Mouse (Mus musculus) limb, embryonic 14.5 days (tissue): Measurements from ENCODE around the gene Dntt. TPM values are rescaled to one million over a fixed set of nuclear protein-coding genes. Genes with fewer than 3 reads are reported as not detected.

ENCODE experiments used
- ATAC-seq: fragments of 200-750 bp; cut with Nextera tagmentation; 2 replicates; pipeline ENCODE4 v1.8.0; 2017; ENCODE audit warnings: low read depth, moderate number of reproducible peaks, moderate TSS enrichment; ENCODE audit not compliant: low FRiP score
- DNase-seq: peaks from one replicate; pipeline ENCODE4 v3.0.0-alpha.2; 2015; ENCODE audit warnings: low spot score
- H3K27ac ChIP-seq: fragments of 300-500 bp; sonication (generic); replicated peaks from 2 replicates; pipeline ENCODE4 v1.5.1; 2014; ENCODE audit warnings: low read depth, mild to moderate bottlenecking, low read length, moderate library complexity, mixed read lengths
- H3K27me3 ChIP-seq: fragments of 300-500 bp; sonication (generic); 2 replicates; pipeline ENCODE4 v1.6.1; 2014; ENCODE audit warnings: low read length, mixed read lengths; ENCODE audit not compliant: control insufficient read depth, insufficient read depth
- H3K36me3 ChIP-seq: fragments of 300-500 bp; sonication (generic); 2 replicates; pipeline ENCODE4 v1.6.1; 2014; ENCODE audit warnings: mild to moderate bottlenecking, low read length, moderate library complexity, mixed read lengths; ENCODE audit not compliant: control insufficient read depth, insufficient read depth
- H3K4me1 ChIP-seq: fragments of 300-500 bp; sonication (generic); 2 replicates; pipeline ENCODE4 v1.6.1; 2014; ENCODE audit warnings: antibody characterized with exemption, low read length, mixed read lengths; ENCODE audit not compliant: control insufficient read depth, insufficient read depth
- H3K4me2 ChIP-seq: fragments of 300-500 bp; sonication (generic); replicated peaks from 2 replicates; pipeline ENCODE4 v1.6.1; 2014; ENCODE audit warnings: low read depth, mild to moderate bottlenecking, low read length, moderate library complexity; ENCODE audit not compliant: severe bottlenecking
- H3K4me3 ChIP-seq: fragments of 300-500 bp; sonication (generic); replicated peaks from 2 replicates; pipeline ENCODE4 v1.5.1; 2014; ENCODE audit warnings: low read length
- H3K9ac ChIP-seq: fragments of 300-500 bp; sonication (generic); 2 replicates; pipeline ENCODE4 v1.6.1; 2014; ENCODE audit warnings: mild to moderate bottlenecking, low read depth, low read length, moderate library complexity; ENCODE audit not compliant: severe bottlenecking
- H3K9me3 ChIP-seq: fragments of 300-500 bp; sonication (generic); 2 replicates; pipeline ENCODE4 v1.6.1; 2016; ENCODE audit warnings: low read length; ENCODE audit not compliant: control insufficient read depth
- POLR2A ChIP-seq: fragments of 200-500 bp; IDR thresholded peaks from 2 replicates; pipeline ENCODE4 v1.8.0; 2012; ENCODE audit warnings: inconsistent platforms, mild to moderate bottlenecking, moderate library complexity, borderline replicate concordance; ENCODE audit not compliant: insufficient read depth, insufficient read length; ENCODE audit errors: extremely low read depth
- WGBS: fragments of 180-500 bp; shearing (Covaris S2); extraction: QIAGEN DNeasy Blood & Tissue Kit; methylation state at CpG from one replicate; pipeline ENCODE4 v1.1.7; 2014; 5-methylcytosine and 5-hydroxymethylcytosine counted together
- polyA plus RNA-seq, 2 experiments: library from polyadenylated mRNA; depleted of rRNA in 1 of 2; stranded (reverse) in 1 of 2; unstranded in 1 of 2; fragments of >200 nt; fragmentation: Nextera tagmentation in 1 of 2; extraction: Ambion mirVana in 1 of 2; gene quantifications; 2 replicates each; pipeline versions ENCODE4 v1.2.1 to v1.2.3; 2012 to 2014

Gene Dntt
- polyA plus RNA-seq, 2 experiments = not detected

GRCm38 (mm10) chr19:41031869-41032268 is 2.8 kb downstream of the Dntt start:
- Histone ChIP-seq H3K9ac (no peak overlapping the region), H3K36me3 (no peaks in the 10 kb centered on the region), H3K4me3 (no peak overlapping the region), H3K4me2 (no peak overlapping the region), H3K4me1 (no peaks in the 10 kb centered on the region), H3K9me3 (no peaks in the 10 kb centered on the region), H3K27me3 (no peaks in the 10 kb centered on the region), H3K27ac (no peak overlapping the region)
- no peak for TF ChIP-seq POLR2A
- ATAC-seq = no peak
- no peak for DNase-seq
- 78% methylated on average over 6 of the region's 6 CpGs for WGBS

DNA sequence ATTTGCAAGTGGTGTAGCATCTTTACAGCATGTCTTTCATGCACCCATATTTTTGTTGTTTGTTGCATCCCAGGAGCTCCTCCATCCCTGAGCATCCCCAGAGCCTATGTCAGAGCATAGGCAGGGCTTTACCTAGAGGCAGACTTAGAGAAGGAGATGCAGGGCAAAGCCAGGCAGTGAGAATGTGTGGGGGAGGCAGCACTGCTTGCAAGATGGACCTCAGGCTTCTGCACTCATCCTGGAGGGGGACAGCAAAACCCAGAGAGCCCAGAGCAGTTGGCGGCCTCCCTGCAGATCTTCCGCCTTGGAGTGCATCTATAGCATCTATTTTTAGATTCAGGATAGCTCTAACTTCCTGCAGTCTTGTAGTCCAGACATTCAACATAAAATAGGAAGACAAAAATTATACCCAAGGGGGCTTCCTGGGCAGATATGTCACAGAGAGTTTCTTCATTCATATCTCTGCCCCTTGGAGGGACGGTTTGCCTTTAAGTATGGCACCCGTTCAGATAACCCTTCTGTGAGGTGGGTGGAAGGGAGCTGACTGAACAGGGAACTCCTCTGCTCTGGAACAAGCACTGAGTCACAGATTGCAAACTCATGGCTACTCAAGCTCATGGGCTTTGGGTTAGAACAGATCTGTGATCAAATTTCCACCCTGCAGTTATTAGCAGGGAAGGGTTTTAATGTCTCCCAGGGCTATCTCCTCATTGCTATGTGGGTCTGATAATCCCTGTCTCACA is 6.9 kb downstream of the Dntt start:
- no peak for DNase-seq
- 80% methylated on average over 4 of the region's 4 CpGs for WGBS

GRCm38 (mm10) chr19:41039110-41039509 is 10.0 kb downstream of the Dntt start:
- ATAC-seq (no peak), DNase-seq (no peak)
- H3K9ac ChIP-seq = no peak overlapping the region
- H3K27ac ChIP-seq = no peak overlapping the region
- no peak for TF ChIP-seq POLR2A
- 75% methylated on average over 7 of the region's 7 CpGs for WGBS
- H3K4me1 ChIP-seq = no peaks in the 10 kb centered on the region
- no peaks in the 10 kb centered on the region for H3K36me3 ChIP-seq
- no peak overlapping the region for H3K4me2 ChIP-seq
- H3K27me3 ChIP-seq = no peaks in the 10 kb centered on the region
- H3K4me3 ChIP-seq = no peak overlapping the region
- H3K9me3 ChIP-seq = no peaks in the 10 kb centered on the region

More for the DNA sequence above, 6.9 kb downstream of the Dntt start:
- Histone ChIP-seq H3K27ac (no peak overlapping the region), H3K4me3 (no peak overlapping the region), H3K4me1 (no peaks in the 10 kb centered on the region), H3K9me3 (no peaks in the 10 kb centered on the region), H3K9ac (no peak overlapping the region), H3K27me3 (no peaks in the 10 kb centered on the region), H3K4me2 (no peak overlapping the region), H3K36me3 (no peaks in the 10 kb centered on the region)
- no peak for TF ChIP-seq POLR2A
- no peak for ATAC-seq

GRCm38 (mm10) chr19:41045091-41045770 is 16.2 kb downstream of the Dntt start:
- H3K27me3 ChIP-seq = no peaks in the 10 kb centered on the region
- DNase-seq = no peak
- no peak for ATAC-seq

GRCm38 (mm10) chr19:41047437-41048186 is 18.5 kb downstream of the Dntt start:
- no peak overlapping the region for H3K9ac ChIP-seq
- no peak for TF ChIP-seq POLR2A
- no peak for ATAC-seq
- no peak overlapping the region for H3K4me3 ChIP-seq
- no peaks in the 10 kb centered on the region for H3K36me3 ChIP-seq
- H3K27me3 ChIP-seq = no peaks in the 10 kb centered on the region
- no peak overlapping the region for H3K27ac ChIP-seq
- H3K4me2 ChIP-seq = no peak overlapping the region
- no peak for DNase-seq
- H3K4me1 ChIP-seq = no peaks in the 10 kb centered on the region
- WGBS = 78% methylated on average over 9 of the region's 9 CpGs
- H3K9me3 ChIP-seq = no peaks in the 10 kb centered on the region

More at GRCm38 (mm10) chr19:41045091-41045770, 16.2 kb downstream of the Dntt start:
- Histone ChIP-seq H3K9ac (no peak overlapping the region), H3K9me3 (no peaks in the 10 kb centered on the region), H3K27ac (no peak overlapping the region), H3K4me3 (no peak overlapping the region), H3K4me1 (no peaks in the 10 kb centered on the region), H3K36me3 (no peaks in the 10 kb centered on the region), H3K4me2 (no peak overlapping the region)
- TF ChIP-seq POLR2A = no peak
- WGBS = 45% methylated on average over 10 of the region's 10 CpGs
